Mouse (Mus musculus) midbrain, embryonic 14.5 days (tissue): Measurements from ENCODE around the gene Fam169b. TPM values are rescaled to one million over a fixed set of nuclear protein-coding genes. Genes with fewer than 3 reads are reported as not detected.

ENCODE experiments used
- ATAC-seq: fragments of 200-750 bp; cut with Nextera tagmentation; 2 replicates; pipeline ENCODE4 v1.8.0; 2017; ENCODE audit warnings: moderate number of reproducible peaks, moderate library complexity; ENCODE audit not compliant: low FRiP score, low TSS enrichment
- DNase-seq: peaks from one replicate; pipeline ENCODE4 v3.0.0-alpha.2; 2015
- H3K27ac ChIP-seq: fragments of 300-500 bp; sonication (generic); replicated peaks from 2 replicates; pipeline ENCODE4 v1.5.1; 2014; ENCODE audit warnings: mild to moderate bottlenecking, low read depth, low read length, moderate library complexity
- H3K27me3 ChIP-seq: fragments of 300-500 bp; sonication (generic); 2 replicates; pipeline ENCODE4 v1.6.1; 2014; ENCODE audit warnings: low read length, control low read depth, mixed read lengths; ENCODE audit not compliant: control insufficient read depth, insufficient read depth
- H3K36me3 ChIP-seq: fragments of 300-500 bp; sonication (generic); 2 replicates; pipeline ENCODE4 v1.6.1; 2014; ENCODE audit warnings: low read length, control low read depth; ENCODE audit not compliant: control insufficient read depth, insufficient read depth
- H3K4me1 ChIP-seq: fragments of 300-500 bp; sonication (generic); 2 replicates; pipeline ENCODE4 v1.6.1; 2014; ENCODE audit warnings: mild to moderate bottlenecking, antibody characterized with exemption, low read length, control low read depth; ENCODE audit not compliant: control insufficient read depth, insufficient read depth
- H3K4me2 ChIP-seq: fragments of 300-500 bp; sonication (generic); 2 replicates; pipeline ENCODE4 v1.6.1; 2014; ENCODE audit warnings: mild to moderate bottlenecking, low read length, moderate library complexity
- H3K4me3 ChIP-seq: fragments of 300-500 bp; sonication (generic); replicated peaks from 2 replicates; pipeline ENCODE4 v1.5.1; 2014; ENCODE audit warnings: low read depth, low read length
- H3K9ac ChIP-seq: fragments of 300-500 bp; sonication (generic); replicated peaks from 2 replicates; pipeline ENCODE4 v1.6.1; 2014; ENCODE audit warnings: mild to moderate bottlenecking, low read length, moderate library complexity
- H3K9me3 ChIP-seq: fragments of 300-500 bp; sonication (generic); 2 replicates; pipeline ENCODE4 v1.6.1; 2016; ENCODE audit warnings: low read length, control low read depth, mixed read lengths; ENCODE audit not compliant: control insufficient read depth
- WGBS: fragments of 180-500 bp; shearing (Covaris S2); extraction: QIAGEN DNeasy Blood & Tissue Kit; methylation state at CpG from one replicate; pipeline ENCODE4 v1.1.7; 2014; 5-methylcytosine and 5-hydroxymethylcytosine counted together
- polyA plus RNA-seq: library from polyadenylated mRNA; unstranded; fragments of >200 nt; fragmentation: Nextera tagmentation; extraction: Ambion mirVana; gene quantifications from 2 replicates; pipeline ENCODE4 v1.2.1, GENCODE M21; 2014

The Fam169b gene
- polyA plus RNA-seq, 1 experiment from 2014 or later = 0.08 TPM

DNA sequence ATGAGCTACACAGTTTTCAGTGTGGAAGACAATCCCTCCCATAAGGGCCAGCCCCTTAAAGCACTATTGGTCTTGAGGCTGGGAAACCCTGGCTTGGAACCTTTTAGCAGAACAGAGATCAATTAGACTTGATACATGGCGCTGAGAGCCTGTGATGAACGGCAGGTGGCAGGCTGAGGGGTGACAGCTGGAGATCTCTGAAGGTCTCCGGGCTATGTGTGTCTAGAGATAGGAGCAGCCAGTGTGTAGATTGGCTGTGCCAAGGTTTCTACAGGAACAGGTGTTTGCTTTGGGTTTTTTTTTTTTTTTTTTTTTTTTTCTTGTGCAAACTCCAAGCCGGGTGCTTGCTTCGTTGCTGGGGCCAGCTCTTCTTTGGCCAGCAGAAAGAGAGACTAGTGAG lies 135.0 kb downstream of the Fam169b start:
- no peak overlapping the region for H3K27ac ChIP-seq
- no peak overlapping the region for H3K4me3 ChIP-seq
- WGBS = 83% methylated on average over 5 of the region's 5 CpGs
- H3K4me2 ChIP-seq = no peak overlapping the region
- no peaks in the 10 kb centered on the region for H3K27me3 ChIP-seq
- DNase-seq = no peak
- no peak for ATAC-seq
- no peaks in the 10 kb centered on the region for H3K9me3 ChIP-seq
- H3K36me3 ChIP-seq = no peaks in the 10 kb centered on the region
- 0 out of 2 replicates have a peak, but pooled peaks cover 6% of the 10 kb centered on the region for H3K4me1 ChIP-seq
- H3K9ac ChIP-seq = no peak overlapping the region

Other genes starting within 250 kb of the Fam169b start
- gene Pgpep1l, start 9.6 kb upstream of the Fam169b start, polyA plus RNA-seq = not detected in 2 replicates